Mouse (Mus musculus) adrenal gland (tissue): Measurements from ENCODE around the gene Dnm1.
"Not testable (repeated sequence)": the region's sequence is repeated elsewhere in the genome, so short reads cannot be mapped to it uniquely, and the experiment has no call there.

ENCODE experiments used
- intact Hi-C: fragments of 180-260 bp; cut with DNase I; formaldehyde crosslinking; loops from one replicate; pipeline ENCODE4 v1.15.1; 2025

Dnm1 gene

DNA sequence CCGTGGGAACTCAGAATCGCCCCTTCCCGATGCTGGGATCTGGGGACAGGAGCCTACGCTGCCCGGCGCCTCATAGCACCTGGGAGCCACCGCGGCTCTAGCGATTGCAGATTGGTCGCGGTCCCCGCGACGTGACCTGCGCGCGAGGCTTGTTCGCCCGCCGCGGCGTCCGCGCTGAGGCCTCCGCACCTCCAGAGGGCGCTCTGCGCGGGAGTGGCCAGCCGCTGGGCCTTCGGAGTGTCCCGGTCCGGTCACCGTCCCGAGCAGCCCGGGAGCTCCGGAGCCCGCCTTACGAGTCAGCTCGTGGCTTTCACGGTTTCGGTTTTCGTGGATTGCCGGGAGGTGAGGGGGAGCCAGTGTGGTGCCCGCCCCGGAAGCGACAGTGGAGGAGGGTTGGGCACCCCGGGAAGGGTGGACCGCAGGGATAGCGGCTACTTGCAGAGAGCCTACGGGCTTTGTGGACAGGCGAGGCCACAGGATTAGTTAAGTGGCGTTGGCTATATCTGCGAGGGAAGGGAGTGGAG, 9.7 kb upstream of the Dnm1 start:
- intact Hi-C loops: no loop called here

GRCm38 (mm10) chr2:32362274-32362673, 9.1 kb upstream of the Dnm1 start:
- intact Hi-C loops: not testable (repeated sequence)

- intact Hi-C loops: no loop called here
Measured at GRCm38 (mm10) chr2:32361437-32361836, 8.3 kb upstream of the Dnm1 start.

- intact Hi-C loops: no loop called here
Measured at GRCm38 (mm10) chr2:32360741-32361140, 7.6 kb upstream of the Dnm1 start.

- intact Hi-C loops: no loop called here
Measured at GRCm38 (mm10) chr2:32358381-32358780, 5.2 kb upstream of the Dnm1 start.

DNA sequence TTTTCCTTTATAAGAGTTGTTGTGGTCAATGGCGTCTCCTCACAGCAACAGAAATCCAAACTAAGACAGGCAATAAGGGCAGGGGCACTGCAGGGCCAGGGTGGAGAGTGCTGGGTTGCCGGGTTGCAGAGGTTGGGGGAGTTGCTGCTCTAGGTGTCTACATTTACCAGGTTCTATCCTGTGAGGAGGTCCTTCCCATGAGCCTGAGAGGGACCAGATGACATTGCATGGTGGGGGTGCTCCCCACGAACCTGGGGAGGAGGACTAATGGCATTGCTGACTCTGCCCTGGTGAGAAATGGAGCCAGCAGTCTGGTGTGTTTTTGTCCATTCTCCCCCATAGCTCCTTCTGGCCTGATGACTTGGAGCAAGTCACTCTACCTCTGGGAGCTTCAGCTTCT, 4.6 kb upstream of the Dnm1 start:
- intact Hi-C loops: no loop called here

GRCm38 (mm10) chr2:32356216-32356615, 3.1 kb upstream of the Dnm1 start:
- intact Hi-C loops: no loop called here

DNA sequence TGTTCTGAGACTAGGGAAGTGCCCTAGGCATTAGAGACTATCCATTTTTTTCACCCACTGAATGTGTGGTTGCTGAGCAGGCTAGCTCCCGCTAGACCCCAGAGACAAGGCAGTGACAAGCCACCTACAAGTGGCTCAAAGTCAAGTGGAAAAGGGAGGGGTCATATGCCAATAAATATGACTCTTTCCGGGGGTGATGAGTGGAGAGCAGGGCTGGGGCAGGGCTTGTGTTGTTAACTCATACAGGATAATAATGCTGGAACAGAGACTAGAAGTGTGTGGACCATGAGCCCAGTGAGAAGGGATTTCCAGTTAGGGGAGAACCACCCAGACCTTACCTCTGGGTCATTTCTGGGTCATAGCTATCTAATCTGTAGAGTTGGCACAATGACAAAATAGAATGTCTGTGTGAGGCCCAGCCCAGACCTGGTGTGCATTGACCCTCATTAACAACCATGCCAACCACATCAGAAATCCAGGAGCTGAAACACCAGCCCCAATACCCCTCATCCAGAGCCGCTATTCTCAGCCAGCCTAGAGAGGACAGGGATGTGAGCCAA, 1.3 kb upstream of the Dnm1 start:
- intact Hi-C loops: loop anchor here (5.0 kb wide), 1 partner anchor 43 kb away; the partner anchor contains the start of gene Ptges2

DNA sequence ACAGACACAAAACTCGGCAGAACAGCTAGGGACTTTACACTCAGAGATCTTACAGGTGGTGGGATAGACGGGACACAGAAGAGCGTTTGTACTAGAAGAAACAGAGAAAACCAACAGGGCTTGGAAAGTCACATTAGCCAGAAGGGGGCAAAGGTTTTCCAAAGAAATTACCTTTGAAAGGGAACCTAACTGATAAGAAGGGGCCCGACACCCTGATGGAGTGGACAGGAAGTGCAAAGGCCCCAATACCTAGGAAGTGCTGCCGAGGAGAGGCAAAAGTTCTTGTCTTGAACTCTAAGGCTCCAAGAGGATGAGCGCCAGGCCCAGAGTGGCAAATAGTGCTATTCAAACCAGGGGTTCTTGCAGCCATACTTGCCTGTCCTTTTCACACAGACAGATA, 698 bp upstream of the Dnm1 start:
- intact Hi-C loops: loop anchor here (5.0 kb wide), 1 partner anchor 43 kb away; the partner anchor contains the start of gene Ptges2

DNA sequence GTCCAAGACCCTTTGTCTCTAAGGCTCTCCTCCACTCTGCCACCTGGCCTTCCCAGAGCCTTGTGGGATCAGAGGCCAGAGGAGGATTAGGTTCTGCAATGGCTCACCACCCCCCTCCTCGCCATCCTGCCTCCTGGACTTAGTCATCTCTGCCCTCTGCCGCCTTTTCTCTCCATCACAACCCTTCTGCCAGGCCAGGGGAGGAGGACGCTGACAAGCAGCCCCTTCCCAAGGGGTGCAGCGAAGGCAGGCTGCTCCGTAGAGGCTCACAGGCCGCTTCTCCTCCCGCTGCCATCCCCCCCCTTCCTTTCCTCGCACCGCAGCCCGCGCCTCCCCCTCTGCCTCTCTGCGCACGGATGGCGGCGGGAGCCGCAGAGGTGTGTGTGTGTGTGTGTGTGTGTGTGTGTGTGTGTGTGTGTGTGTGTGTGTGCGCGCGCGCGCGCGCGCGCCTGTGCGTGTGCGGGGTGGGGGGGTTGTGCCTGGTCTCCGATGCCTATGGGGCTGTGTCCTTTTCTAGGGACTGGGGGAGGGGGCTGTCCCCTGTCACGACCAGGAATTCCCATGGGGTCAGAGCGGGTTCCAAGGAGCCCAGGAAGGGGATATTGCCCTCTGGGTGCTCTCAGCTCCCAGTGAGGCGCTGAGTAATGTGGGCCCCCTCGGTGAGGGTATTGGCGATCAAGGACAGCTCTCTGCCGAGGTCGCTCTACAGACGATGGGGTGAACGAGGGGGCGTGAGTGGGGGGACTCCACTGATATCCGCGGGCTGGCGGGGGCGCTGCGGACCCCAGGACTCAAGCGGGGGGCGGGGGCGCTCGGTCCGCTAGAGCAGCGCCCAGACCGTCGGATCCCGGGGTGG, 759 bp downstream of the Dnm1 start, which contains the start of gene Ciz1:
TSS of gene Ciz1 (plus strand) at position 177 of the 856 bp plus-strand sequence.
- intact Hi-C loops: loop anchor here (5.0 kb wide), 1 partner anchor 45 kb away; the partner anchor contains the start of gene Ptges2

- intact Hi-C loops: loop anchor here (5.0 kb wide), 1 partner anchor 46 kb away; the partner anchor contains the start of gene Ptges2
Measured at GRCm38 (mm10) chr2:32351471-32351961, 1.6 kb downstream of the Dnm1 start.

GRCm38 (mm10) chr2:32350471-32351051, 2.6 kb downstream of the Dnm1 start:
- intact Hi-C loops: loop anchor here (5.0 kb wide), 1 partner anchor 47 kb away; the partner anchor contains the start of gene Ptges2

DNA sequence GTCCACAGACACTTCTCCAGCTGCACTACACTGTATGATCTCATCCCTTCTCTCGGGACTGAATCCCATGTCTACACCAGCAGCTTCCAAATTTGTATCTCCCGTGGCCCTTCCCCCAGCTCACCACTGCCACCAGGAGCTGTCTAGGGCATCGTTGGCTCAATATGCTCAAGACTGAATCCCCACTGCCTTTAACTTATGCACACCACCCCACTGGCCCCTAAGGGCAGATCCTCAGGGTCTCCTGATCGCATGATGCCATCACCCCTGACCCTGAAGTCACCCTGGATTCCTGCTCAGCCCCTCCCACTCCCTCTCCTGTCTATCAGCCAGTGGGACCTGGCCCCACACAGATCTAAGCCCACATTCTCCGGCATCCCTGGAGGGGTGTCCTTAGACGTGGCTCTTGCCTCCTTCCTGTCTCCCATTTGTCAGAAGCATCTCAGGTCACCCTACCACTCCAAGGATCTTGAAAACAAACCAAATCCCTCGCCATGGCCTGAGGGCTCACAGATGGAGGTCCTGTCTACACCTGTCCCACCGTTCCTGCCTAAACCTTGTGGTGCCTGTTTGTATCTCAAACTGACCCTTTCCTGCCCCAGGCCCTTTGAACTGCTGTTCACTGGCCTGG, 3.4 kb downstream of the Dnm1 start:
- intact Hi-C loops: loop anchor here (5.0 kb wide), 1 partner anchor 48 kb away; the partner anchor contains the start of gene Ptges2

DNA sequence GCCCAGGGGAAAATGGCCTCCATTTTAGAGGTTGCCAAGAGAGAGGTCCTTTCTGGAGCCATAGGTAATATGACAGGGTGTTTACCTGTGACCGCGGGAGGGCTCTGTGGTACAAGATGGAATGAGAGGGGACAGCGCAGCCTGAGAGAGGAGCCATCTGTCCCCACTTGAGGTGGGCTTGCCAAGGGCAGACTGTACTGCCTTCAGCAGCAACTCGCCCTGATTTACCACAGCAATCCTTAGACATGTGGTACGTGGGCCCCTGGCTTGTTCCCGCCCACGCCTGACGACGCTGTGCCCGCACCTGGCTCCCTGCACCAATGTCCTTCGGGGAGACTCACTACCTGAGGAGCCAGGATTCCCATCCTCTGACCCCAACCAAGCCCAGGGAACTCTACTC, 4.8 kb downstream of the Dnm1 start:
- intact Hi-C loops: no loop called here

- intact Hi-C loops: no loop called here
Measured at GRCm38 (mm10) chr2:32347019-32347418, 6.1 kb downstream of the Dnm1 start.

DNA sequence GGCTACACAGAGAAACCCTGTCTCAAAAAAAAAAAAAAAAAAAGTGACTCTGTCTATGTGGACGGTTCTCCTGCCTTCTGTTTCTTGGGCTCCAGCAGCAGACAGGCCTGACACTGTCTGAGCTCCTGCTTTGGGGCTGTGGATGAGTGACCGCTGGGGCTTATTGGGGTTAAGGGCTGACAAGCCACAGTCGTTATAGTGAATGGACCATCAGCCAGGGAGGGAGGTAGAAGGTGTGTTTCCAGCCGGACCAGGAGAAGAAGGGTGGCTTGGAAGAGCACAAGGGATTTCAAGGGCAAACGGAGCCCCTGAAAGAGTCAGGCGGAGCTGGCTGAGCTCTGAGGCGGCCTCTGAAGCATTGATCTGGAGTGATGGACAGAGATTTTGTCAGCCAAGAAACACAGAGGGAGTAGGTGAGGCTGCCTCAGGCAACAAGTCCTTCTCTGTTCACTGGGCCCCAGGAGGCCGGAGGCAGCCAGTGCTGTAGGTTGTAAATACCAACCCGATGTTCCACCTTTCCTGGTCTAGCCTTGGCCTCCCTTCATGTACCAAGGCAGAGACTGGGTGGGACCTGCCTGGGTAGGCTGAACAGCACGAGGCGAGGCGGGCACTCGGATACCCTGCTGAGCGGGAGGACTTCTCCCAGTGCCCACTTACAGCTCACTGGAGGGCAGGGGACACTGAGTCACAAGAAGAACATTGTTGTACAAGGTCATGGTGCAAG, 8.4 kb downstream of the Dnm1 start:
- intact Hi-C loops: no loop called here

- intact Hi-C loops: no loop called here
Measured at GRCm38 (mm10) chr2:32344056-32344455, 9.1 kb downstream of the Dnm1 start.

- intact Hi-C loops: no loop called here
Measured at GRCm38 (mm10) chr2:32343351-32343671, 9.8 kb downstream of the Dnm1 start.

- intact Hi-C loops: no loop called here
Measured at GRCm38 (mm10) chr2:32342539-32343350, 10.4 kb downstream of the Dnm1 start.

GRCm38 (mm10) chr2:32342039-32342438, 11.1 kb downstream of the Dnm1 start:
- intact Hi-C loops: no loop called here
